Mouse (Mus musculus): ENCODE data around the gene Tfip11.

Gene Tfip11

DNA sequence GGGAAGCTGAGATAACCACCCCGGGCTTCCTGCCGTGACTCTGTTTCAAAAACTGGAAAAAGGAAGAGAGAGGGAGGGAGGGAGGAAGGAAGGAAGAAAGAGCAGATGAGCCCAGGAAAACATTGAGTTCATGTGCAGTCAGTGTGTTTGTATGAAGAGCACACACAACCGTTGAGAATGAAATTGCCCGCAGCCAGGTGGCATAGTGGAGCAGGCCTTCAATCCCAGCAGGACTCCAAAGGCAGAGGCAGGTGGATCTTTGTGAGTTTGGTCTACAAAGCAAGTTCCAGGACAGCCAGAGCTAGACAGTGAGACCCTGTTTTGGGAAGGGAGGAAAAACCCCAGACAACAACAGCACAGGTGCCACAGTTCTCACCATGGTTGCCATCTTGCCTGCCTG, 41.2 kb downstream of the Tfip11 start:
- no peak for DNase-seq

DNA sequence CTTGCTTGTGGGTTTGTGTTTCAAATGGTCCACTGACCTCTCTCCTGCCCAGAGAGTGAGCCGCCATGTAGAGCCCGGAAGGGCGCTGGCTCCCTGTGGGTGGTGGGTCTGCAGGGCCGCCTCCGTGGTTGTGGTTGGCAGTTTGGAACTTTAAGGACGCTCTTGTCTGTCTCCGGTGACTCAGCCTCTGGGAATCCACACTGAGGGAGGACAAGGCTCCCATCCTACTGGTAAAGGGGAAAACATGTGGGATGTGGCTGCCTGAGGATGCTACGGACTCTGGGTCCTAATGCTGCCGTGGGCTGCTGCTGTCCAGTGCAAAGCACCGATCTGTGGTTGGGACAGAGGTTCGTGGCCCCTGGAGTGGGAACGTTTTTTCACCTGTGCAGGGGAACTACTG, 41.8 kb downstream of the Tfip11 start:
- DNase-seq = peak in 1 of 2 experiments; percentile 36

DNA sequence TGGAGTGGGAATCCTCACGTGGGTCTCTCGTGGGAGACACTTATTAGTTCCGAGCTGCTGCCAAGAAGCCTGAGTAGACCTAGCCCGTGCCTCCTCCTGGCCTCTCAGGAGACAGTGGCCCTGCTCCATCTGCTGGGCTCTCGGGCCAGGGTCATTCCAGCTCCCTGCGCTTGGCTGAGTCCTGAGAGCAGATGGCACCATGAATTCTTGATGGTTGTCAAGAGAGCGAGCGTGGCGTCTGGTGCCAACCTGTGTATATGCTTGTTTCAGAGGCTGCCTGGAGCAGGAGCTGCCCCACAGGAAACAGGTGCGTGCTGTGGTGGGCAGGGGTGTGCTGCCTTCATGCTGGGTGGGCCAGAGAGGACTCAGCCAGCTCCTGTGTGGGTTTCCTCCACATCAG, 42.5 kb downstream of the Tfip11 start:
- peak; percentile 90 to 93 for DNase-seq

DNA sequence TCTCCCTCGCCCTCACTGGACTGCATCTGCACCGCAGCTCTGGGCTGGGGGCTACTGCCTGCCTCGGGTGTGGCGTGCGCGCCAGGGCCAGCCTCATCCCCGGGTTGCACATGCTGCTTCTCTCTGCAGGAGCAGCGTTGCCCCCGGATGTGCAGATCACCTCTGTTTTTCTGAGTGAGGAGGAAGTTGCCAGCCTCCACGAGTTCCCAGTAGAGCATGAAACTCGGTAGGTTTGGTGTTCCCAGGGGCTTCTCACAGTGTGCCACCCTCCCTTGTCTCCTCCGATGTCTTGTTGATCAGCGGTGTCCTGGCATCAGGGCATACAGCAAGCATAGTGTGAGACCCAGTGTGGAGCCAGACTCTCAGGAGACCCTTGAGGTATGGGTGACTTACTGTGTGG, 43.2 kb downstream of the Tfip11 start:
- peak in 1 of 2 experiments; percentile 49 for DNase-seq

DNA sequence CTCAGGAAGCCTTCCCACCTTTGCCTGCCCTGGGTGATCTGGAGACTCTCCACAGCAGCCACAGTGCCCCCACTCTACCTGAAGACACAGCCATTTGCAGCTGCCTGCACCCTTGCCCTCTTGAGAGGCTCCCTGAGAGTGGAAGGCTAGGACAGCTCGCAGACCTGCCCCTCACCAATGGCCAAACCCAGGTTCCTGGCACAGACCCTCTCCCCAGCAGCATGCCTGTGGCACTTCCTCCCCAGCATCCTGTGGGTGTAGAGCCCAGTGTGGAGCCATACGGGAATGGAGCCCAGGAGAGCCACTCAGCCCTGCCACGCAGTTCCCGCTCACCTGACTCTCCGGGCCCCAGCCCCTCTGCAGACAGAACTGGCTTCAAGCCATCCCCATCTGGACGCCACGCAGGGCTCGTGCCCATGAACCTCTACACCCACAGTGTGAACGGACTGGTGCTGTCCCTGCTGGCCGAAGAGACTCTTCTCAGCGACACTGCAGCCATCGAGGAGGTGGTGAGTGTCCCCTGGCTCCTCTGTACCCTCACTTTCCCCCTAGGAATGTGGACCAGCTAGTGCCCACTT, 44.2 kb downstream of the Tfip11 start:
- peak; percentile 57 to 62 for DNase-seq

DNA sequence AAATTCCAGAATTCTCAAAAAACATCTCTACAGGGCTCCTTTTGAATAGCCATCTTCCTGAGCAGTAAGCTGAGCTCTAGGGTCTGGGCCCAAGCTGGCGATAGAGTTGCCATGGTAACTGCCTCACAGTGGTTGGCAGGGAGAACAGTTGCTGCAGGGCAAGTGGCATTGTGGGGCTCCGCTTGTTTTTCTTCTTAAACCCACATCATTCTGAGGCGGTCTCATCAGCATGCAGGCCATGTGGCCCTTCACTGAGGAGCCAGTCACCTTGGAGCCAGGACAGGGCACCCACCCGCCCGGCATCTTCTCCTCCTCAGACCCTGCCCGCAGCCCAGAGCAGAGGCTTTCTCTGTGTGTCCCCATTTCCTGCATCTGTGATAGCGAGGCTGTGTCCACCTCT, 45.8 kb downstream of the Tfip11 start:
- DNase-seq = peak; percentile 81 to 85

DNA sequence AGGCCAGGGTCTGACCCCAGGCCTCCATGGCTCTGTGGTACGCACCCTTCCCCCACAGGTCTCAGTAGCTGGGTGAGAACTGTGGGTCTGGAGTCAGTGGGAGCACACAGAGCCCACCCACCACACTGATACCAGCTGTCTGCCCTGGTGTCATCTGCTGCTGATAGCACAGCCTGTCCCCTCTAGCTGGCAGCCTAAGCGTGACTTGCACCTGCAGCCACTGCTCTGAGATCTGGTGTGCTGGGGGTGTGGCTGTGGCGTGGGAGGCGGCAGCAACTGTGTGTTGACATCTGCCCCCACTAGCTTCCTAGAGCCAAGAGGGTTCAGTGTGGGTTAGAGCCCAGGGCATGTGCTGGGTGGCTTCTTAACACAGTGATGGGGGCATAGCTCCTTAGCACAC, 50.0 kb downstream of the Tfip11 start:
- no peak for DNase-seq

DNA sequence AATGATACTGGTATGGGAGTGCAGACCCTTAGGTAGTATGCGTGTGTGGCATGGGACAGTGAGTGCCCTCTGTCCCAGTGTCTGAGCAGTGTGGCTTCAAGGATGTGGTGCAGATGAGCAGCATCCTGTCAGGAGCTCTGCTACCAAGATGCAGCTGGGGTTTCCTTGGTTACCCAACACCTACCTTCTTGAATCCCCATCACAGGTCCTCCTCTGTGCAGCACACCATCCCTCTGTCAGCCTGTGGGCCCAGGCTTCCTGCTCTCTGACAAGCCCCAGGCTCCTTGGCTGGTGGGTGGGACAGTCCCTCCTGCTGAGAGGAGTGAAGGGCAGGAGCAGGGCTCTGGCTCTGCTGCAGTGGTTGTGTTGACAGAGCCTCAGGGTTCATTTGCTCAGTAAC, 51.2 kb downstream of the Tfip11 start:
- peak in 1 of 2 experiments; percentile 4 for DNase-seq

DNA sequence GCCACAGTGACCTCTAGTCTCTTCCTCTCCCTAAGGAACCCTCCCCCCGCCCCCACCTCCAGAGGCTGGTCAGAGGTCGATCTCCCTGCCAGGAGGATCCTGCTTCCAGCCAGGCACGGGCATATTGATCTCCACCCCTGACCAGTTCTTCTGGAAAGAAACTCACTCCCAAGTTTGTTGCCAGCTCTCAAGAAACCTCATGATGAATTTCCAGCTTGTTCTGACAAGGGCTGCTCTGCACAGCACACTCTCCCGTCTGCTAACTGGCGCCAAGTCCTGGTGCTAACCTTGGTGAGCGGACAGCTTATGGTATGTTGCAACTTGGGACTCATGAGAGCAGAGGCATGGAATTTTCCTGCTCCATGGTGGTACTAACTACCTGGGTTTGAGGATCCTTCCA, 52.6 kb downstream of the Tfip11 start:
- DNase-seq = no peak

DNA sequence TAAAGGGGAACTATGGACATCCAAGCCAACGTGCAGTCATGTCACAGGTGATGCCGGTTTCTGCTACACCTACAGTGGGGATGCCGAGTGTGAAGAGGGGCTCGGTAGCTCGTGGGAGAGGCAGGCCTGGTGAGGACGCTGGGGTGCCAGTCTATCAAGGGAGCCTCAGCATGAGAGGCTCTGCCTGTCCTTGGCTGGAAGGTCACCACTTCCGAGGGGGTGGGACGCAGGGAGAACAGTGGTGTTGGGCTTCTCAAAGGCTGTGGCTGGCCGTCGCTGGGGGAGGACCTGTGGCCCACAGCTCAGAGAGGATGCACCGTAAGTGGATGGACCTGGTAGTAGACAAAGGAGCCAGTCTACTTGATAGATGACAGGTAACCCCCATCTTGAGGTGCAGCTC, 55.0 kb downstream of the Tfip11 start:
- DNase-seq = no peak

DNA sequence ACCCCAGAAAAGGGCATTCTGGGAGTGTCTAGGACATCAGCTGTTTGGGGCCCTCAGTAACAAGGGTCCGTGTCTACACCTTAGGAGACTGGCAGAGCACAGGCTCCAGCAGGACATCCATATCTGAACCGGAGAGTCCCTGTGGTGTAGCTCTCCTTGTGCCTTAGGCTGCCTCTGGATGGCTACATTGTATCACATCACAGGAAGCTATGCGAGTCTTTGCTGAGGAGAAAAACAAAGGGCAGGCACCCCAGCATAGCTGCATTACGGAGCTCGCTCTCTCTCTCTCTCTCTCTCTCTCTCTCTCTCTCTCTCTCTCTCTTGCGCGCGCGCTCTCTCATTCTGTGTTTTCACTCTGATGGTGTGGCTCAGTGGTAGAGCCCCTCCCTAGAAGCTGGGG, 55.9 kb downstream of the Tfip11 start:
- no peak for DNase-seq

DNA sequence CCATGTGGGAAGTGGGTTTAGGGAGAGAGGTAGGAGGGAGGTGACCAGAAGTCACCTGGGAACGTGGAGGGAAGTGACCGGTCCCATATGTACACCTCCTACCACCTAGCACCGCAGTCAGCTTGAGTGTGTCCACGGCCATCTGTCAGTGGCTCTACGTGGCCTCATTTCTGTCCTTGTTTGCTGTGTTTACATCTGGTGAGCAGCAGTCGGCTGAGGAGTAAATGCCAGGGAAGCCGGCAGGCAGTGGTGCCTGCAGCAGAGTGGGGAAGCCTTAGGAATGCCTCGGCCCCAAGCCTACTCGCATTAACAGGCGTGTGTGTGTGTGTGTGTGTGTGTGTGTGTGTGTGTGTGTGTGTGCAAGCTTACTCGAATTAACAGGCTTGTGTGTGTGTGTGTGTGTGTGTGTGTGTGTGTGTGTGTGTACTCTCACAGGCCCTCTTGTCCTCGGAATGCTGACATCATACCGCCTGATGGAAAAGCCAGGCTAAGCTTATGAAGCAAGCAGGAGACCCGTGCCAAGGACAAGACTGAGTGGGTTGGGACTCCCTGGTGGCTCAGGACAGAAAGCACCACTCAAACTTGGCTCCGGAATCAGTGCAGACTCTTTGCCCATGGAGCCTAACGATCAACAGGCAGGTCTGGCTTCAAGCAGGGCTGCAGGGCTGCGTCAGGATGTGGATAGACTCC, 56.6 kb downstream of the Tfip11 start:
- peak in 1 of 2 experiments; percentile 50 for DNase-seq

DNA sequence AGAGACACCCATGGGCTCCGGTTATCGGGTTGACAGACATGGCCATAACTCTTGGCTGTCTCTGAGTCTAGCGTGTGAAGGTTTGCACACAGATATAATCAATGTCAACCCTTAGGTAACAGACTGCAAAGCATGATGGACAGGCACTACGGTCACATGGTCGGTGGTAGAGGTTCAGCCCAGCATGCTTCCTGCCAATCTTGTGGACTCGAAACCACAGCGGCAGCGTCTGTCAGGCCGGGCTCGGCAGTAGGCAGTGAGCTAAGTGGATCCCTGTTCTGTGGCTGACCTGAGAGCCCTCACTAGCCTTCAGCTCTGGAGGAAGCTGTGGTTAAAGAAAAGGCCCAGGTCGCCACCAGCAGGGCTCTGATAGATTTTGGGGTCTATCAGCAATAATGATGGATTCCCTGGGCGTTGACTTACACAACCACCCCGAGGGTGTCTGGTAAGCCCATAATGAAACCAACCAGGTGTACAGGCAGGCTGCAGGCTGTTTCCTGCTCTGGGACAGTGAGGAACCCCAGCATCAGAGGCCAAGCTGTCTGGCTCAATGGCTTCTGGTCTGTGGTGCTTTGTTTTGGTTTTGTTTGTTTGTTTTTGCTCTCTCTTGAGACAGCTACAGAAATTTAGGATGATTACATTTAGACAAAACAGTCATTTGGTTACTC, 58.8 kb downstream of the Tfip11 start:
- DNase-seq = no peak

DNA sequence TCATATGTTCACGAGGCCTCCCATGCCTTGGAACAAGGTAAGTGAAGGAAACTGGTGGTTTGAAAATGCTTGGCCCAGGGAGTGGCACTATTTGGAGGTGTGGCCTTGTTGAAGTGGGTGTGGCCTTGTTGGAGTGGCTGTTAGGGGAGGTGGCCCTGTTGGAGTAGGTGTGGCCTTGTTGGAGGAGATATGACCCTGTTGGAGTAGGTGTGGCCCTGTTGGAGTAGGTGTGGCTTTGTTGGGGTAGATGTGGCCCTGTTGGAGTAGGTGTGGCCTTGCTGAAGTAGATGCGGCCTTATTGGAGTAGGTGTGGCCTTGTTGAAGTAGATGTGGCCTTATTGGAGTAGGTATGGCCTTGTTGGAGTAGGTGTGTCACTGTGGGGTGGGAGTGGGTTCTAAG, 59.8 kb downstream of the Tfip11 start:
- DNase-seq = no peak
